Mouse (Mus musculus) forebrain, embryonic 16.5 days (tissue): Measurements from ENCODE around the gene Arhgap45. TPM values are rescaled to one million over a fixed set of nuclear protein-coding genes. Genes with fewer than 3 reads are reported as not detected.

ENCODE experiments used
- ATAC-seq: fragments of 200-750 bp; cut with Nextera tagmentation; 2 replicates; pipeline ENCODE4 v1.8.0; 2017; ENCODE audit warnings: mild to moderate bottlenecking, moderate library complexity
- H3K27ac ChIP-seq: fragments of 300-500 bp; sonication (generic); 2 replicates; pipeline ENCODE4 v1.5.1; 2014; ENCODE audit warnings: low read length, control low read depth
- H3K27me3 ChIP-seq: fragments of 300-500 bp; sonication (generic); replicated peaks from 2 replicates; pipeline ENCODE4 v1.6.1; 2014; ENCODE audit warnings: low read length; ENCODE audit not compliant: control insufficient read depth, insufficient read depth
- H3K36me3 ChIP-seq: fragments of 300-500 bp; sonication (generic); 2 replicates; pipeline ENCODE4 v1.6.1; 2014; ENCODE audit not compliant: control insufficient read depth, insufficient read depth
- H3K4me1 ChIP-seq: fragments of 300-500 bp; sonication (generic); replicated peaks from 2 replicates; pipeline ENCODE4 v1.6.1; 2014; ENCODE audit warnings: low read length; ENCODE audit not compliant: control insufficient read depth, insufficient read depth
- H3K4me2 ChIP-seq: fragments of 300-500 bp; sonication (generic); 2 replicates; pipeline ENCODE4 v1.6.1; 2014; ENCODE audit warnings: mild to moderate bottlenecking, low read length, control low read depth
- H3K4me3 ChIP-seq: fragments of 300-500 bp; sonication (generic); replicated peaks from 2 replicates; pipeline ENCODE4 v1.5.1; 2014; ENCODE audit warnings: mild to moderate bottlenecking, low read length, control low read depth
- H3K9ac ChIP-seq: fragments of 300-500 bp; sonication (generic); replicated peaks from 2 replicates; pipeline ENCODE4 v1.6.1; 2014; ENCODE audit warnings: low read depth, low read length, control low read depth
- H3K9me3 ChIP-seq: fragments of 300-500 bp; sonication (generic); 2 replicates; pipeline ENCODE4 v1.6.1; 2016; ENCODE audit warnings: low read length; ENCODE audit not compliant: control insufficient read depth
- WGBS: fragments of 180-500 bp; shearing (Covaris S2); extraction: QIAGEN DNeasy Blood & Tissue Kit; methylation state at CpG from one replicate; pipeline ENCODE4 v1.1.7; 2014; 5-methylcytosine and 5-hydroxymethylcytosine counted together
- polyA plus RNA-seq: library from polyadenylated mRNA; unstranded; fragments of >200 nt; fragmentation: Nextera tagmentation; extraction: Ambion mirVana; gene quantifications from 2 replicates; pipeline ENCODE4 v1.2.1, GENCODE M21; 2015

Gene Arhgap45
- polyA plus RNA-seq, 1 experiment from 2014 or later: 1.2 TPM

- no peak for ATAC-seq
- H3K9ac ChIP-seq: no peak overlapping the region
- no peaks in the 10 kb centered on the region for H3K9me3 ChIP-seq
- 85% methylated on average over 4 of the region's 4 CpGs for WGBS
- no peaks in the 10 kb centered on the region for H3K27me3 ChIP-seq
- no peaks in the 10 kb centered on the region for H3K36me3 ChIP-seq
- H3K27ac ChIP-seq: no peak overlapping the region
- H3K4me1 ChIP-seq: no peaks in the 10 kb centered on the region
- H3K4me3 ChIP-seq: no peak overlapping the region
- no peak overlapping the region for H3K4me2 ChIP-seq
Measured at GRCm38 (mm10) chr10:80069948-80070450, 53.5 kb downstream of the Arhgap45 start.

- 54% methylated on average over 9 of the region's 9 CpGs for WGBS
- H3K36me3 ChIP-seq: no peaks in the 10 kb centered on the region
- H3K4me3 ChIP-seq: no peak overlapping the region
- H3K27ac ChIP-seq: no peak overlapping the region
- no peaks in the 10 kb centered on the region for H3K4me1 ChIP-seq
- H3K9ac ChIP-seq: no peak overlapping the region
- H3K9me3 ChIP-seq: no peaks in the 10 kb centered on the region
- no peaks in the 10 kb centered on the region for H3K27me3 ChIP-seq
- ATAC-seq: no peak
- no peak overlapping the region for H3K4me2 ChIP-seq
Measured at GRCm38 (mm10) chr10:80070837-80071515, 54.5 kb downstream of the Arhgap45 start.

GRCm38 (mm10) chr10:80071516-80071900 is 55.1 kb downstream of the Arhgap45 start:
- Histone ChIP-seq H3K27me3 (no peaks in the 10 kb centered on the region), H3K9me3 (no peaks in the 10 kb centered on the region), H3K36me3 (no peaks in the 10 kb centered on the region), H3K9ac (no peak overlapping the region), H3K4me1 (no peaks in the 10 kb centered on the region), H3K27ac (no peak overlapping the region), H3K4me2 (no peak overlapping the region), H3K4me3 (no peak overlapping the region)
- 84% methylated on average over 3 of the region's 3 CpGs for whole genome bisulfite sequencing
- ATAC-seq: no peak

- Histone ChIP-seq H3K27ac (no peak overlapping the region), H3K27me3 (no peaks in the 10 kb centered on the region), H3K4me1 (no peaks in the 10 kb centered on the region), H3K4me2 (no peak overlapping the region), H3K36me3 (no peaks in the 10 kb centered on the region), H3K9ac (no peak overlapping the region), H3K9me3 (no peaks in the 10 kb centered on the region), H3K4me3 (no peak overlapping the region)
- WGBS: 85% methylated on average over 20 of the region's 20 CpGs
- ATAC-seq: no peak
Measured at GRCm38 (mm10) chr10:80072623-80073489, 56.4 kb downstream of the Arhgap45 start.

- Histone ChIP-seq H3K4me2 (no peak overlapping the region), H3K27ac (no peak overlapping the region), H3K4me3 (no peak overlapping the region), H3K27me3 (no peaks in the 10 kb centered on the region), H3K9me3 (no peaks in the 10 kb centered on the region), H3K9ac (no peak overlapping the region), H3K36me3 (no peaks in the 10 kb centered on the region), H3K4me1 (no peaks in the 10 kb centered on the region)
- ATAC-seq: no peak
- 23% methylated on average over 28 of the region's 28 CpGs for WGBS
Measured at GRCm38 (mm10) chr10:80074813-80075601, 58.6 kb downstream of the Arhgap45 start.

- 53% methylated on average over 1 of the region's 1 CpGs for WGBS
Measured at GRCm38 (mm10) chr10:80075924-80076323, 59.5 kb downstream of the Arhgap45 start.

GRCm38 (mm10) chr10:80076386-80076785 is 59.9 kb downstream of the Arhgap45 start:
- H3K9ac ChIP-seq: no peak overlapping the region
- 97% methylated on average over 4 of the region's 4 CpGs for WGBS
- no peaks in the 10 kb centered on the region for H3K9me3 ChIP-seq
- no peak overlapping the region for H3K27ac ChIP-seq
- no peak overlapping the region for H3K4me2 ChIP-seq
- H3K4me3 ChIP-seq: no peak overlapping the region
- H3K4me1 ChIP-seq: no peaks in the 10 kb centered on the region
- ATAC-seq: no peak
- H3K27me3 ChIP-seq: no peaks in the 10 kb centered on the region
- H3K36me3 ChIP-seq: no peaks in the 10 kb centered on the region; the same call in 1 of the 2 replicates

More at GRCm38 (mm10) chr10:80075924-80076323, 59.5 kb downstream of the Arhgap45 start:
- no peak overlapping the region for H3K27ac ChIP-seq
- no peaks in the 10 kb centered on the region; the same call in 1 of the 2 replicates for H3K36me3 ChIP-seq
- no peak overlapping the region for H3K4me2 ChIP-seq
- H3K4me1 ChIP-seq: no peaks in the 10 kb centered on the region
- no peaks in the 10 kb centered on the region for H3K27me3 ChIP-seq
- ATAC-seq: no peak
- no peaks in the 10 kb centered on the region for H3K9me3 ChIP-seq
- no peak overlapping the region for H3K4me3 ChIP-seq
- H3K9ac ChIP-seq: no peak overlapping the region

GRCm38 (mm10) chr10:80077312-80077711 is 60.9 kb downstream of the Arhgap45 start:
- Histone ChIP-seq H3K36me3 (no peaks in the 10 kb centered on the region; the same call in none of the 2 replicates), H3K4me1 (no peaks in the 10 kb centered on the region), H3K9ac (no peak overlapping the region), H3K4me3 (no peak overlapping the region), H3K27ac (no peak overlapping the region), H3K4me2 (no peak overlapping the region), H3K27me3 (no peaks in the 10 kb centered on the region), H3K9me3 (no peaks in the 10 kb centered on the region)
- no peak for ATAC-seq
- 86% methylated on average over 5 of the region's 5 CpGs for WGBS

GRCm38 (mm10) chr10:80078366-80078765 is 61.9 kb downstream of the Arhgap45 start:
- no peak overlapping the region for H3K4me3 ChIP-seq

More at GRCm38 (mm10) chr10:80078366-80078765, 61.9 kb downstream of the Arhgap45 start:
- WGBS: 100% methylated on average over 1 of the region's 1 CpGs
- Histone ChIP-seq H3K4me2 (no peak overlapping the region), H3K4me1 (no peaks in the 10 kb centered on the region), H3K9ac (no peak overlapping the region), H3K36me3 (no peaks in the 10 kb centered on the region; the same call in none of the 2 replicates), H3K27ac (no peak overlapping the region), H3K9me3 (no peaks in the 10 kb centered on the region), H3K27me3 (no peaks in the 10 kb centered on the region)
- no peak for ATAC-seq
